Mouse (Mus musculus) C2C12 (cell line): ENCODE data around the gene Fam193b. TPM values are rescaled to one million over a fixed set of nuclear protein-coding genes. Genes with fewer than 3 reads are reported as not detected.

ENCODE experiments used
- H3K27me3 ChIP-seq: one replicate; pipeline ENCODE4 v1.6.1; 2011; ENCODE audit not compliant: control insufficient read depth, insufficient read depth, insufficient read length
- H3K36me3 ChIP-seq: one replicate; pipeline ENCODE4 v1.6.1; 2011; ENCODE audit not compliant: control insufficient read depth, insufficient read depth
- H3K4me3 ChIP-seq: one replicate; pipeline ENCODE4 v1.5.1; 2011; ENCODE audit warnings: mild to moderate bottlenecking, control low read depth; ENCODE audit not compliant: poor library complexity, insufficient read depth, severe bottlenecking
- H3K79me2 ChIP-seq: one replicate; pipeline ENCODE4 v1.6.1; 2011; ENCODE audit not compliant: control insufficient read depth, insufficient read depth
- H3K79me3 ChIP-seq: one replicate; pipeline ENCODE4 v1.6.1; 2011; ENCODE audit warnings: low read depth, control low read depth
- H3ac ChIP-seq: one replicate; pipeline ENCODE3; 2011; ENCODE audit warnings: low read depth; ENCODE audit not compliant: control insufficient read depth, insufficient read length
- CEBPB ChIP-seq: IDR thresholded peaks from one replicate; pipeline ENCODE4 v1.6.1; 2011; ENCODE audit warnings: low read depth, mild to moderate bottlenecking, control low read depth, moderate library complexity
- CTCF ChIP-seq: IDR thresholded peaks from one replicate; pipeline ENCODE4 v1.5.1; 2011; ENCODE audit not compliant: control insufficient read depth, insufficient read depth, insufficient read length
- FOSL1 ChIP-seq: IDR thresholded peaks from one replicate; pipeline ENCODE4 v1.8.0; 2011; ENCODE audit warnings: mild to moderate bottlenecking, low read length; ENCODE audit not compliant: poor library complexity, insufficient read depth, severe bottlenecking
- MAX ChIP-seq: IDR thresholded peaks from one replicate; pipeline ENCODE4 v1.6.1; 2011; ENCODE audit warnings: mild to moderate bottlenecking, control low read depth
- MYOD1 ChIP-seq: IDR thresholded peaks from one replicate; pipeline ENCODE4 v1.6.1; 2011; ENCODE audit warnings: low read depth; ENCODE audit not compliant: control insufficient read depth, insufficient read length
- MYOG ChIP-seq: IDR thresholded peaks from one replicate; pipeline ENCODE4 v1.6.1; 2011; ENCODE audit not compliant: control insufficient read depth, insufficient read length; ENCODE audit errors: extremely low read depth
- USF1 ChIP-seq: IDR thresholded peaks from one replicate; pipeline ENCODE4 v1.6.1; 2011; ENCODE audit warnings: low read depth, mild to moderate bottlenecking, control low read depth, moderate library complexity
- polyA plus RNA-seq: library from polyadenylated mRNA; unstranded; fragments of >200 nt; fragmentation: generic; extraction: Trizol; gene quantifications from one replicate; pipeline ENCODE4 v1.2.1, GENCODE M21; 2012; ENCODE audit warnings: missing spikeins

Gene Fam193b
- polyA plus RNA-seq, 1 experiment: 15.9 TPM

DNA sequence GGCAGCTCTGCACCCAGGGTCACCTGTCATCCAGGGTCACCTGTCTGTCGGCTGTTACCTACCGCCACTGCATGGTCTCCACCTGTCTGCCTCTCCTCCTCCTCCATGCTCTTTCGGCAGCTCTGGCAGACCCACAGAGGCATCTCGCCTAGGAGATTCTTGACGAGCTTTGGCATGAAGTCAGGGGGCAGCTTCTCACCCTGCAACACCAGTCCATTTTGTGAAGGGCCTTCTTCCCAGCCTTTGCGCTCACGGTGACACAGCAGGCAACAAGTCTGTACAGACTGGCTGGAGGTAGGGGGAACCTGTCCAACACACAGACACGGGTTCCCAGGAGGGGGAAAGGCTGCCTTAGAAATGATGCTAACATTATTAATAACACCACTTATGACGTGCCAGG is 15.0 kb downstream of the Fam193b start:
- peaks cover 3% of the 10 kb centered on the region for H3K79me3 ChIP-seq
- peaks cover 21% of the 10 kb centered on the region for H3K36me3 ChIP-seq
- no peaks in the 10 kb centered on the region for H3K27me3 ChIP-seq
- peaks cover 35% of the 10 kb centered on the region for H3K79me2 ChIP-seq
- H3ac ChIP-seq: no peak overlapping the region
- no peak overlapping the region for H3K4me3 ChIP-seq
- TF ChIP-seq MAX (no peak), MYOD1 (no peak), USF1 (no peak), FOSL1 (no peak), CTCF (no peak), MYOG (no peak), CEBPB (no peak)

DNA sequence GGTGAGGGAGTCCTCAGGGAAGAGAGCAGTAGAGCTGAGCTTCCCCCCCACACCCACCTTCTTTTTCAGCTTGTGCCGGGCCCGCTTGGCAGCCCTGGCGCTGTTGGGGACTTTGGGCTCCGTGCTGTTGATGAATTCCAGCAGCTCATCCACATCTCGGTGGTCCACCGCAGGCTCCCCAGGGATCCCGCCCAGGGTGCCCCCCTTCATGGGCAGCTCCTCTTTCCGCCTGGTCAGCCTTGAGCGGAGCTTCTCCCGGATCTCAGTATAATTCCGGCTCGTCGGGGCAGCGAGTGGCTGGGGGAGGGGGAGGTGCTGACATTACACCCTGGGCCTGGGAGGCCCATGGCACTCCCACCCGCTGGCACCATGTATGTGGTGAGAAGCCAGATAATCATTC is 21.9 kb downstream of the Fam193b start:
- Histone ChIP-seq H3K36me3 (peaks cover 37% of the 10 kb centered on the region), H3K79me3 (no peaks in the 10 kb centered on the region), H3K27me3 (no peaks in the 10 kb centered on the region), H3ac (no peak overlapping the region), H3K4me3 (no peak overlapping the region), H3K79me2 (no peaks in the 10 kb centered on the region)
- TF ChIP-seq FOSL1: no peak
- TF ChIP-seq CEBPB: no peak
- TF ChIP-seq MYOG: no peak
- TF ChIP-seq MAX: no peak
- no peak for TF ChIP-seq USF1
- no peak for TF ChIP-seq MYOD1
- TF ChIP-seq CTCF: no peak

DNA sequence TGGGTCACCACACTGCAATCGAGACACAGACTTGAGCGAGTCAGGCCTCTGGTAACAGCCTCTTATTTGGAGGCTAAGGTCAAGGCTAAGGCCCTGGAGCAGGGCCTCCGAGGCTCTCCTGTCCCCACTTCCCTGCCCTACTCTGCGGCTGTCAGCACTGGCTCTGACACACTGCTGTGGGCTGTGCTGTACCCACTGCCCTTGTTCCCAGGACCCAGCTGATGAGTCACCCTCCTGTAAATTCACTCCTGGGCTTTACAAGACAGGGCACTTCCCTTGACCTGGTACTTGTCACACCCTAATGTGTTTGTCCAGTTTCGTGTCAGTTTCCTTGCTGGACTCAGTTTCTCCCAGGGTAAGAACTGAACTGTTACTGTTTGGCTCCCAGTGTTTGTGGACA is 22.5 kb downstream of the Fam193b start:
- no peaks in the 10 kb centered on the region for H3K27me3 ChIP-seq
- no peaks in the 10 kb centered on the region for H3K79me2 ChIP-seq
- no peak overlapping the region for H3K4me3 ChIP-seq
- no peak overlapping the region for H3ac ChIP-seq
- H3K36me3 ChIP-seq: peaks cover 37% of the 10 kb centered on the region
- no peaks in the 10 kb centered on the region for H3K79me3 ChIP-seq
- TF ChIP-seq FOSL1 (no peak), USF1 (no peak)

GRCm38 (mm10) chr13:55547916-55548315 is 23.0 kb downstream of the Fam193b start:
- Histone ChIP-seq H3K79me2 (no peaks in the 10 kb centered on the region), H3ac (no peak overlapping the region), H3K79me3 (no peaks in the 10 kb centered on the region), H3K27me3 (no peaks in the 10 kb centered on the region), H3K36me3 (peaks cover 42% of the 10 kb centered on the region), H3K4me3 (no peak overlapping the region)
- TF ChIP-seq MYOG (no peak), FOSL1 (no peak), CTCF (no peak), USF1 (no peak), CEBPB (no peak), MAX (no peak), MYOD1 (no peak)

GRCm38 (mm10) chr13:55544792-55545191 is 26.1 kb downstream of the Fam193b start:
- Histone ChIP-seq H3K79me2 (no peaks in the 10 kb centered on the region), H3K79me3 (no peaks in the 10 kb centered on the region), H3ac (no peak overlapping the region), H3K27me3 (no peaks in the 10 kb centered on the region), H3K4me3 (no peak overlapping the region), H3K36me3 (peaks cover 66% of the 10 kb centered on the region)
- TF ChIP-seq FOSL1 (no peak), MYOG (no peak), CEBPB (no peak), MAX (no peak)

DNA sequence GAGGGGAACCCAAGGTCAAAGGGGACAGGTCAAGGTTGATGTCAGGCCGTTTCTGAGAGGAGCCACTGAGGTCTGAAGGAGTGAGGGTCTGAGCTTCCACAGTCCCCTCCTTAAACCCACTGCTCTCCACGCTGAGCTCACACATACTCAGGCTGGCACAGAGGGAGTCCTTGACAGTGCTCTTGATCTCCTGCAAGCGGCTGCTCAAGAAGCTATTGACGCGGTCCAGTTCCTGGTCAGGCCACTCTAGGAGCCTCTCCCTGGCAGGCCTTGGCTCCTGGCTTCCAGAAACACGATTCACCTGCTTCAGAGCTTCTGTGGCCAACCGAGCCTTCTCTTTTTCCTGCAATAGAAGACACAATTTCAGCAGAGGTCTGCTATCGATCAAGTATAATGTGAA is 27.5 kb downstream of the Fam193b start:
- TF ChIP-seq MYOD1 (no peak), MYOG (no peak), CEBPB (no peak), MAX (no peak), FOSL1 (no peak), USF1 (no peak), CTCF (no peak)
- Histone ChIP-seq H3K27me3 (no peaks in the 10 kb centered on the region), H3K4me3 (no peak overlapping the region), H3ac (no peak overlapping the region), H3K36me3 (peaks cover 72% of the 10 kb centered on the region), H3K79me2 (no peaks in the 10 kb centered on the region), H3K79me3 (no peaks in the 10 kb centered on the region)
